Mouse (Mus musculus) embryo, embryonic 11 days (tissue): ENCODE results near the gene Gm21969.

ENCODE experiments used
- DNase-seq: peaks from one replicate; pipeline ENCODE4 v3.0.0-alpha.2; 2015

The Gm21969 gene

DNA sequence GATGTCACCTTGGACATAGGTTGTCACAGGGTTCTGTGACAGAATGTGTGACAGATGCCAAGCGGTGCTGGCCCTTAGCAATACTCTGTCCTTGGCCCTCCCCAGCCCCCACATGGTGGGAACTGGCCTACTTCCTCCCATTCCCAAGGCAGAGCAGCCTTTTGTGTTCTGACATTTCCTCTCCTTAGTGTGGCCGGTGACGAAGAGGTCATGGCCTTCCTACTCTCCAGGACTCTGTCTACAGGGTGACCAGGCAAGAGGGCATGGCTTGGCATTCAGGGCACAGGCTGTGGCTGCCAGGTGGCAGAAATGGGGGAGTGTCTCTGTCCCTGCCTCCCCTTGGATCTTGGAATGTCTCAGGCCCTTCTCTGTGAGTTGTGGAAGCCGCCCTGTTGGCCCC lies 15.6 kb upstream of the Gm21969 start:
- no peak for DNase-seq

DNA sequence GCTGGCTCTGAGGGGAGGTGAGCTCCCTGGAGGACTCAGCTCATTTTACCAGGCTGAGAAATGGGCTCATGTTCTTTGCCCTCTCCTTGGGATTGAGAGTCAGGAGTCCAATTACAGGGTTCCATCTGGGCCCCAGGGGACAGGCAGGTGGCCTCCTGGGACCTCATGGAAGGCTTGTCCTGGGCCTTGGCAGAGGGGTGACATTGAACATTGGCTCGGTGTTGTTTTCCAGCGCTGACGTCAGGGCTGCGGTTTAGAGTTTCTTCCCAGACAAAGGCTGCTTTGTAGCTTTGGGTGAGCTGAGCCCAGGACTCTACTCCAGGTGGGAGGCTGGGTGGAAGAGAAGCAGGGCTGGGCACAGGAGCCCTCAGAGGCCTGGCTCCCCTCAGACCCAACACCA lies 15.2 kb upstream of the Gm21969 start:
- no peak for DNase-seq

DNA sequence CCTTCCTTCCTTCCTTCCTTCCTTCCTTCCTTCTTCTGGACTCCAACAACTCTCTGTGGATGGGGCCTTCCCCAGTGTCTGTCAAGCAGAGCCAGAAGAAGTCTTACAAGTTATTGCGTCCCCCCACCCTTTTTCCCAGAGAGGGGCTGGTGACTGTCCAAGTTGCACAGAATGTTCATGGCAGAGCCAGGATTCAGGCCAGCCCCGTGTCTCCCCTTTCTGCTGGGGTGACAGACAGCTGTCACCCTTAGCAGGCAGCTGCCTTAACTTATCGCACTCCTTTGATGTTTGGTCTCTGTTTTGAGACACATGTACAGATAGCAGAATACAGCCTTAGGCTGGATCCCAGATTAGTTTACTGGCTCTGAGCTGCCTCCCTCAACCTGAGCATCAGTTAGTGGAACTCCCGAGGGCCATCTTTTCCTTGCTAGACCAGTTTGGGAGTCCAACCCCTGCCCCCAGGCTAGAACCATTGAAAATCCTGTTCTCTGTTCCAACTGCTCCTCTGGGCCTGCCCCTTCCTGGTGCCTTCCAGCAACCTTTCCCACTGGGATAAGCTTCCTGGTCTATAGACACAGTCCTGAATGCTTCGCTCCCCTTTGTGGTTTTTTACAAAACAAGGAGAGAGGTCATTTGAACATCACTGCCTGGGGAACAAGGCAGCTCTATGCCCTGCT lies 13.5 kb upstream of the Gm21969 start:
- no peak for DNase-seq

DNA sequence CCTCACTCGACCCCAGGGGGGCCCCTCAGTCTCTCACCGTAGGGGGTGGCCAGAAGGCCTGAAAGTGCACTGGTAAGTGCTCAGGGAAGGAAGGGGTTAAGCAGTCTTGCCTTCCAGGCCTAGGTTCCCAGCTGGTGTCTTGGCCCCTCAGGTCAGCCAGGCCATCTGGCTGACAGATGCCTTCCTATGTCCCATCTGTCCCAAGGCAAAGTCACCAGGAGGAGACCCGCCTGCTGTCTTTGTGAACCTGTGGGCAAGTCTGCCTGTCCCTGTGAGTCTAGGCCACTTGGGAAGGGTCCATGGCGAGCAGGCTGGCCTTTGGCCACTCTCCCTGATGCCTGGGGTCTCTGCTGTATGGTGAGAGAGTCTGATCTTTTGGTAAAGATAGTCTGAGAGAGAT lies 12.5 kb upstream of the Gm21969 start:
- peak; percentile 79 for DNase-seq

DNA sequence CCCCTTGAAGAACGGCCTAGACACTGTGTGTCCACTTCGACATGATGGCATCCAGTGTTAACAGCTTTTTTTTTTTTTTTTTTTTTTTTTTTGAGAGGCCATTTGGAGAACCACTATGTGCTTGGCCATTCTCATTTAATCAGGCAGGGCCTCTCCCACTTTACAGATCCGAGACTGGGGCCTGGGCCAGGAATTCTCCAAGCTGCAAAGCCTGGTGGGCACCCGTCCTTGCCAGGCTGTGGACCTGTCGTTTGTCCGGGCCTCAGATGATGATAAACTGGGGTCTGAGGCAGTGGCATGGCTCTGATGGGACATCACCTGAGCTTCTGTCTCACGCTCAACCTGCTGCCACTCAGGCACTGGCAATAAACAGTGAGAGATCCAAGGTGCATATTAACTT lies 10.1 kb upstream of the Gm21969 start:
- DNase-seq, result no peak

DNA sequence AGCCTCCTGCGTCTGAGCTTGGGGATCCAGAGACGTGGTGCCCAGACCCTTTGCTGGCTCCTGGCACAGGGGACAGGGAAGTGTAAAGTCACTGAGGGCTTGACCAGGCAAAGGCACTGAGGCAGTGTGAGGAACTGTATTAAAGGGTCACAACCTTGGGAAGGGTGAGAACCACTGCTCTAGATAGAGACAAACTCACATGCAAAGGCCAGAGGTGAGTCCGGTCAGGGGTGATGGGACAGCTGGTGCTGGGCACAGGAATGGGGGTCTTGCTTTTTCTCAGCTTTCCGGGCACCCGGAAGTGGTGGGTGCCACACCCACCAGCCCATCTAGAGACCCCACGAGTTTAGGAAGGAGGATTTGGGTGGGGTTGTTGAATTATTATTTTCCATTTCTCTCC lies 9.6 kb upstream of the Gm21969 start:
- no peak for DNase-seq

DNA sequence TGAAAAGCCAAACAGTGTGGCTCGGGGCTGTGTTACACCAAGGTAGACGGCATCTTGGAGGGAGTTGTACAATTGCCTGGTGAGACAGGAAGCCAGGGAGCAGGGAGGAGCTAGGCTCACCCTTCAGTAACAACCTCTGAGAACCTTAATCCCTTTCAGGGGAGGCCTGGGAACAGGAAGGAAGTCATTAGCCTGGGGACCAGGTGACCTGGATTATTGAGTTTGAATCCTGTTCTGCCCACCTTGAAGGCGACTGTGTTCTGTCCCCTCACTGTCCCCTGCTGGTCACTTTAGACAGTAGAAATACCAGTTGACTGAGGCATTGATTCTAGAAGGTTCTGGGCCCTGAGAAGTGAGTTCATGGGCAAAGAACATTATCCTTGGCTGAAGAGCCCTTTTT lies 8.9 kb upstream of the Gm21969 start:
- no peak for DNase-seq

DNA sequence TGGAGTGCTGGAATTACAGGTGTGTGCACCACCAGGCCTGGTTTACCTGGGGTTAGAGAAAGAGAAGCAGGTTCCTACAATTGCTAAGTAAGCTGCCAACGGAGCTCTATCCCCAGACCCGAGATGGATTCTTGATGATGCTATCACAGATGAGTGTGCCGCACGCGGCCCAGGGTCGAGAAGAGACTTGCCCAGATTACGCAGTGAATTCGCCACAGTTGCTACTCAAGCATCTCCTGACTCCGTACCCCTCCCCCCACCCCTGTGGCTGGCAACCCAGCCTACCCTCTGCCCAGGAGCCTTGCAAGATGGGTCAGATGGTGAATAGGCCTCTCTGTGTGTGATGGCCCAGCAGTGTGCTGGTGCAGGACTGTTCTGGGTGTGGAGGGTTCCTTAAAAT lies 6.3 kb upstream of the Gm21969 start:
- no peak for DNase-seq

DNA sequence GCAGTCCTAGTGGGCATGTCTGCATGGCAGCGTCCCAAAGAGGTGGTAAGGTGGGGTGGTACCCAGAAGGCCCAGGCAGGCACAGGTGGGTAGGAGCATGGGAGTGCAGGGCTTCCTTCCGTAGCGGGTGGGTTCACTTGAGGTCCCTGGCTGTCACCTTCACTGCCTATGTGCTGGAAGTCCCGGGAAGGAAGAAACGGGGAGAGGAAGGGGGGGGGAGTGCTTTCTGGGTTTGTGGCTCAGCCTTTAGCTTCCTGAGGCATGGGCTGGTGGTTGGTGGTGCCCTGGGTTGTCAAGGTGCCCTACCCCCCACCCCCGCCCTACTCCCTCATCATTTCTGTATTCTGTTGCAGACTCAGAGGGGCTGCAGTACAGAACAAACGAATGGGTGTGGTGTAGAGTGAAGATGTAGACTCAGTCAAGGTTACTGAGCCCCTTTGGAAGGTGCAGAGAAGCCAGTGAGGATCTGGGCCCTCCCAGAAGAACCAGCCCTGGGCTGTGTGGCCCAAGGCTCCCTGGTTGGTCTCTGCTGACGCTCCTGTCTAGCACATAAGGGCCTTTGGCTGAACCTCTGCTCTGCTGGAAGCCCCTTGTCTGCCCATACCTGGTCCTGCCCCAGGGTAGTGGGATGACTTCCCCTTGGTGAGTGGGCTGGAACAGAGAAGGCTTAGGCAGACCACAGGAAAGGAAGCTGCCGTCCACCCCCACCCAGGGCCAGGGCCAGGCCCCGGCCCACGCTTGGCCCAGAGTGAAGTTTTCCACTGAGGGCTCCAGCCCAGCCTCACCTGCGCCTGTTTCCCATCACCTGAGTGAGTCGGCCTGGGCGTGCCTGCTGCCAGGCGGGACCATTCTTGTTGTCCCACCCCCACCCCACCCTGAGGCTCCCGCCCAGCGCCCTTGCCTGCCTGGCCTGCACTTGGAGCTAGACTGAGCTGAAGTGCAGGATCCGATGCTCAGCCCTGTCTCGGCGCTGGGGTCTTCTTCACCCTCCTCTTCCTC lies 5.4 kb upstream of the Gm21969 start:
- DNase-seq, result no peak

DNA sequence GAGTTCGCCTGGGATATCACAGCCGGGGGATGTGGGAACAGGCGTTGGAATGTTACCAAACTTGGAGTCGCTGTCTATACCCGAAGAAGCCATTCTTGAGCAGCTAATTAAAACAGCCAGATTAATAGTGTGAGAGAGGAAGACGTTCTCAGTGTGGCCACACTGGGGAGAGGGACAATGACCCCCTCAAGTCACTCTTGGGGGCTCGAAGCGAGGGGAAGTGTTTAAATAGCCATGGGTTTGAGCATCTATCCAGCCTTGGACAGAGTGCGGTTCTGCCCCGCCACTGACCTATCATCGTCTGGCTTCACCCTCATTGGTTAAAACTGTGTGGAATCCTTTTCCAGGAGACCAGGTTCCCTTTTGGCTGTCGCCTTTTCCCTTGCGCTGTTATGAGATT lies 4.6 kb upstream of the Gm21969 start:
- DNase-seq, result no peak

DNA sequence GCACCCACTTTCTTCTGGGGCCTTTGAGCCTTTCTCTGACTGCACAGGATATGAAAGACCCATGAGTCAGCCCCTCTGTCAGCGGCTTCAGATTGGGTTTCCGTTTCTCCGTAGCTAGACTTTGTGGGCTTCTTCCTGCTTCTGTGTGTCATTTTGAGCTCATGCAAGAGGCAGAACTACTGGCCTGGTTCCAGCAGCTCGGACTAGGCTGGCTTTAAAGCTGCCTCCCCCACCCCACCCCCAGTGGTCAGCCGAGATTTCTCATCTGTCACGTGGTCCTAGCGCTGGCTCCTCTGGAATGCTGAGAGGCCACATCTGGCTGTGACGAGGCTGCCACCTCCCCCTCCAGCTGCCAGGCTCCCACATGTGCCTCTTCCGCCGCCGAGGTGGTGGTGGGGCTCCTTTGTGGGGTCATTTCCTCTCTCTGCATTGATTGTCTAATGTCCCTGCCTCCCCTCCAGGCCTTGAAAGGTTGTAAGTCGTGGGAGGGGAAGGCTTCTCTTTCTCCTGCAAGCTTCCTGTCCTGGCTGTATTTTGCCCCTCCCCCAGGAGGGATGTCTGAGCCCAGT lies 4.0 kb upstream of the Gm21969 start:
- DNase-seq, result peak; percentile 93

DNA sequence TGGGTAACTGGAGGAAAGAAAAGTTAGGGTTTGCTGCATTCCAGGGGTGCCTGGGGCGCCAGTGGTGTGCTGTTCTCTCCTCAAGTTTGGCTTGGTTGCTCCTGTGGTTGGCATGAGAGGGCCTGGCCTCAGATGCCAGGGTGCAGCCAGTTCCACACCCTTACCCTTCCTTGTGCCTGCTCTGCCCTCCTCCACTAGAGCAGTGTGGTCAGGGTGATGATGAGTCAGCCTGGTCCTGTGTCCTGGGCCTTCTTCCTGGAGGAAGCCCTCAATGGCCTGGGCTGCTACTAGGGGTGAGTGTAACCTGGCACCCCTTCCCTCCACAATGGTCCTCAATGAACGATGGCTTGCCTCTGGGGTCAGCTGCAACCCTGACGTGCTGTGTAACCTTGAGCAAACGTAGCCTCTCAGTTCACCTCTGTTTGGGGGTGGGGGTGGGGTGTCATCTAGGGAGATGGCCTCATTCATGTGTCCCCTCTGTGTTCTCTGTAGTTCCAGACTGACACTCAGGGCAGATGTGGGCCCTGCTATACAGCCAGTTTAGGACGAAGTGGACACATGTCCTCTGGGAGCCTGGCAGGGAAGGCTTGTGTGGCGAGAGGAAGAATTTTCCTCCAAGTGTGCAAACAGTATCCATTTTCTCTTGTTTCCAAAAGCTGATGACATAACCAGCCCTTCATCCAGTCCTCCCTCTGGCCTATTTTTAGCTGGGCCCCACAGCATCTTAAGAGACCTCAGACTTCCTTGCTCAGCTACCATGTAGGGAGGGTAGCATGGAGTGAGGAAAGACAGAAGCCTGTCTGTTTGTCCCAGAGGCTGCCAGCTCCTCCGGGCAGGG lies 1.2 kb upstream of the Gm21969 start:
- DNase-seq, result no peak

DNA sequence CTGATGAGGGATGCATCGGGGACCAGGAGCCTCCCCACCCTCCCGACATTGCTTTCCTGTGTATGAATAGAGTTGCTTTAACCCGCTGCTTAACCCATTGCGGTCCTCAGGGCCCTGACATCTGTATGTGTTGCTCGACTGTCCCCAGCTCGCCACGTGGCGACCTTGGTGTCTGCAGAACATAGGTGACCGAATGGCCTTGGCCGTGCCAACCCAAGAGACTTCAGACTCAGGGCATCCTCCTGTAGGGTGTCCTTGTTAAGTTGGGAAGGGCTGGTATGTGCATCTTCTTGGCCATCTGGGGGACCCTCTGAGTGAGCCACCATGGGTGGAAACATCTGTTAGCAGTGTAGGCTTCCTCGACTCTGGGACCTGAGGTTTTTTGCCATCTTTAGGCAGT lies 2.2 kb downstream of the Gm21969 start:
- DNase-seq, result no peak

DNA sequence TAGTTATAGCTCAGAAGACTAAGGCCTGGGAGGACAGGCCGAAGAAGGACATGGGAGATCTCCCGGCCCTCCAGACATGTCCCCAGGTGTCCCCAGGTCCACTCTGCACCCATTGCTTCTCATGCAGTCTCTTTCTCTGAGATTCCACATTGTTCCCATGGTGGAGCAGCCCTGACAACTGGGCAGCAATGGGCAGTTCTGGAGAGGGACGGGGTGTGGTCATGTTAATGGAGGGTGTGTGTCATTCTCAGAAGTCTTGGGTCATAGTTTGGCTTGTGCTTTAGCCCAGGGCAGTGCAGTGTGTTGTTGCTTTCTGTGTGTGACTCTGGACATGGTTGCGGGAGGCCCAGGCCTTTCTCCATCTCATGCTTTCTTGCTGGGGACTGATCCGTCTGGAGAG lies 3.7 kb downstream of the Gm21969 start:
- DNase-seq, result no peak

DNA sequence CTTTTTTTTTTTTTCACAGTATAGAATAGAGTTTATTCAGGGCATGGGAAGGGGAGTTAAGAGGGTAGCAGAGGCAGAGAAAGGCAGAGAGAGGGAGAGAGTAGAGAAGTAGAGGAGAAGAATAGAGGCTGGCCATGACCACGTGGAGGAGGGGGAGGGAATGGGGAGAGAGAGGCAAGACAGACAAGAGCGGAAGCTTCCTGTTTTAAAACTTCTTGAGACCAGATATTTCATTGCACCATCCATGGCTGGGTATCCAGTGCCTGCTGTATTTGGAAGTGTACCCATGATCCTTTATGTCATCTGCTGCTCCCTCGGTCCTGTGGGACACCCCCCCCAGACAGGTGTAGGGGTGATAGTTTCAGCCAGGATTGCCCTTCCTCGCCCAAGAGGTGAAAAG lies 6.0 kb downstream of the Gm21969 start:
- DNase-seq, result no peak

DNA sequence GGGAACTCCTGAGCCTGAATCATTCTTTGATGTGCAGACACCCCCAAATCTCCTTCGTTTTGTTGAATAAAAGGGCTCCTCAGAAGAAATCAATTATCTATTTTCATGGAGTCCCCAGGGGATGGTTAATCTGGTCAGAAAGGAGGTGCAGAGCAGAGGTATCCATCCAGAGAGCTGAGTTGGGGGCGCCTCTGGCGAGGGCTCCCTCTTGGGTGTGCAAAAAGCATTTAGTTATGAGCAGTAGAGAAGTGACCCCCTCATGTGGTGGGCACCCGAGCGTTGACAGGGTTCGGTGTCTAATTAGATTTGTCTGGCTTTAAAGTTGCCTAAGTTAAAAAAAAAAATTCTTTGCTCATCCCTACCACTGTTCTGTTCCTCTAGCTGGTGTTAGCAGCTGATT lies 8.0 kb downstream of the Gm21969 start:
- DNase-seq, result no peak

DNA sequence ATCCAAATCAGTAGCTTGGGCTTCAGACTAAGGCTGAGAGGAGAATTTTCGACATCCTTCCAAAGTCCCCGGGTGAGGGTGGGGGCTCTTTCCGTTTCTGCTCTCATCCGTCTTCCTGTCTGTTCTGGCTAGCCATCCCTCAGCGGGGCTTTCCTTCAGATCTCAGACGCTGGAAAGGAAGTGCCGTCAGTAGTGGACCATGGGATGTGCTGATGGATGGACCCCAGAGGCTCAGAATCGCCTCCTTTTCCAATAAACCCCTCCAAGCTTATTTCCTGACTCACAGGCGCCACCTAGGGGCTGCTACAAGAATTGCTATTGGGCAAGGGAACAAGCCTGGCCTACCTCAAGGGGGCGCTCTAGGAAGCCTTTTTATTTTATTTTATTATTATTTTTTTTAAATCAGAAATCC lies 8.6 kb downstream of the Gm21969 start:
- DNase-seq, result peak; percentile 87

DNA sequence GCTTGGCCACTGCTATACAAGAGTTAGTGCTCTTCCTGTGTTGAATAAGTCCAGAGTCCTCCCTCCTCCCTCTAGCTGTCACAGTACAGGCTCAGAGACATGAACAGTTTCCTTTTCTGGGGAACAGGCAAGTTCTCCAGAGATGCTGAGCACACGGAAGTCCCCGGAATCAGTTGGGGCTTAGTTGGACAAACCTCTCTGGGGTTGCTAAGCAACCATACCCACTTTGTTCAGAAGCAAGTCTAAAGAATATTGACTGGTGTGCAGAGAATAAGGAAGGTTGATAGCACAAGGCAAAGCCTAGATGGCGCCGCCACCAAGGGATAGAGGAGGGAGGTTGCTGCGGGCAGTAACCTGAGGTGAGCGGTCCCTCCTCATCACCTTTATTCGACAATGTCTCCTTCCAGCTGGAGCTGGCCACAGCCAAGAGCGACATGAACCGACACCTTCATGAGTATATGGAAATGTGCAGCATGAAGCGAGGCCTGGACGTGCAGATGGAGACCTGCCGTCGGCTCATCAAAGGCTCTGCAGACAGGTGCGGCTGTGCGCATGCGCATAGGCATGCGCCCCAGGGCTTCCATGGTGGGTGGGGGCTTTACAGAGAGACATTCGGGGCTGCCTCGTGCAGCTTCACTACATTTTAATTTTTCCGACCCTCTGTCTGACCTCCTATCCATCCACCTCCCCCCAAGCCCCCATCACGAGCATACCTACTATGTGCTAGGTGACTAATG lies 11.7 kb downstream of the Gm21969 start:
- DNase-seq, result no peak

DNA sequence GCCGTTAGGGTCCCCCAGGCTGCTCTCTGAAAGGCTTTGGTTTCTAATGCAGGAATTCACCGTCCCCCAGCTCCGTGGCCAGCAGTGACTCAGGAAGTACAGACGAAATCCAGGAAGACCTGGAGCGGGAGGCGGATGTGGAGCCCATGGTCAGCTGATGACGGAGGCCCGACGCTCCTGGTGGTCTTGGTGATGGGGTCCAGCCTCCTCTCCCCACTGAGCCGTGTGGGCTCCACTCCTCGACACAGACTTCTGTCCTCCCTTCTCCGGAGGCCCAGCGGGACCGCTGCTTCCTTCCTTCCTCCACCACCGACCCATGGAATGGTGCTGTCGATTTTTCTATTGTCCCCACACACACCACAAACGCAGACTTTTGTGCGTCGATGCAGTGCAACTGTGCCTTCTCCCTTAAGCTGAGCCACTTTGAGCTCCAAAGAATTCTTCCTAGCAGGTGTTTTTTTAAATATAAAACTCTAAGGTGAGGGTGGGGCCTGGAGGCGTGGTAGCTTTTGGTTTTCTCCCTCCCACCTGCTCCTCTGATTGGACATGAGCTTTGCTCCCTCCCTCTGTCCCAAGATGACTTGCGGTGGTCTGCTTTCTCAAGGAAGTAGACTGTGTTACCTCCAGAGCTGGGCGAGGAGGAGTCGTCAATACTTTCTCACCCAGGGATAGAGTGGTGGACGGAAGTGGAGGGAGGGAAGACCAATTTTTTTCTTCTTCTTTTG lies 13.5 kb downstream of the Gm21969 start:
- peak; percentile 76 for DNase-seq

DNA sequence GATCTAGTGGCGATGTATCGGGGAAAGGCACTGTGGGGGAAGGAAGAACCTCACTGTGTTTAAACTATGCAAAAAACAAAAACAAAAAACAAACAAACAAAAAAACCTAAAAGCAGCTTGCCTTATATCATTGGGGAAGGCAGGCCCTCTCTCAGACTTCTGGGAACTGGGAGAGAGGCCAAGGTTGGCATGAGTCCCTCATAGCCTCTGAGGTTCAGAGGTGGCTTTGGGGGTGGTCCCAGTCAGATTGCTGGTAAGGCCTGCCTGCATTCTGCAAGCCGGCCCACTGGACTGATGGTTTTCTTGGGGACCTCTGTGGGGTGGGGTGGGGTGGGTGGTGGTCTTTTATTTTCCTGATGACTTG lies 14.0 kb downstream of the Gm21969 start:
- no peak for DNase-seq

DNA sequence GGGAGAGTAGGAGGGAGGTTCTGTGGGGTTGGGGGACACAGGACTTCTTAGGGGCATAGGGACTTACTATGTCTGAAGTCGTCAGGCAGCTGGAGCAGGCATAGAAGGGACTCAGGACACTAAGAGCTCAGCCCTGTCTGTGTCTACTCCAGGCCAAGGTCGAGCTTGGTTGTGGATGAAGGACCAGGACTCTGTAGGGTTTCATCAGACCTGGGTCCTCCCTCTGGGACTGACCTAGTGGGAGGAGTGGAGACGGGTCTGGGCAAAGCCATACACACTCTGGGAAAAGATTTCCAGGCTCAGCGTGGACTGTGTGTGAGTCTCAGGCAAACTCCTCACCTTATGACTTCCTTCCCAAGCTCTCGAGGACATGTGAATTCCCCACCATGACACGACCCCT lies 16.8 kb downstream of the Gm21969 start:
- no peak for DNase-seq
